Mouse (Mus musculus) heart, embryonic 14.5 days (tissue): ENCODE results near the gene Stard13. TPM values are rescaled to one million over a fixed set of nuclear protein-coding genes. Genes with fewer than 3 reads are reported as not detected.

ENCODE experiments used
- ATAC-seq: fragments of 200-750 bp; cut with Nextera tagmentation; 2 replicates; pipeline ENCODE4 v1.8.0; 2017; ENCODE audit warnings: low read depth, moderate TSS enrichment; ENCODE audit not compliant: insufficient number of reproducible peaks, insufficient read depth, low FRiP score
- H3K27ac ChIP-seq, 2 experiments: fragments of 200-500 bp in 1 of 2; fragments of 300-500 bp in 1 of 2; sonication (generic) in 1 of 2; replicated peaks in 1 of 2; 2 replicates each; pipeline ENCODE4 v1.5.1; 2012 to 2014; ENCODE audit warnings: low read depth in 2 of 2, low read length in 2 of 2, control low read depth in 1 of 2, mild to moderate bottlenecking in 1 of 2, mixed read lengths in 1 of 2; ENCODE audit not compliant: control insufficient read depth in 1 of 2, insufficient read depth in 1 of 2
- H3K27me3 ChIP-seq: fragments of 300-500 bp; sonication (generic); 2 replicates; pipeline ENCODE4 v1.6.1; 2014; ENCODE audit warnings: mild to moderate bottlenecking, low read length, control low read depth; ENCODE audit not compliant: control insufficient read depth, insufficient read depth
- H3K36me3 ChIP-seq: fragments of 300-500 bp; sonication (generic); 2 replicates; pipeline ENCODE4 v1.6.1; 2014; ENCODE audit warnings: mild to moderate bottlenecking, control low read depth, low read length, mixed read lengths; ENCODE audit not compliant: control insufficient read depth, insufficient read depth
- H3K4me1 ChIP-seq, 2 experiments: fragments of 200-500 bp in 1 of 2; fragments of 300-500 bp in 1 of 2; sonication (generic) in 1 of 2; 2 replicates each; pipeline ENCODE4 v1.6.1; 2012 to 2014; ENCODE audit warnings: low read length in 2 of 2, control low read depth in 1 of 2, mixed read lengths in 1 of 2; ENCODE audit not compliant: control insufficient read depth in 2 of 2, insufficient read depth in 2 of 2
- H3K4me2 ChIP-seq: fragments of 300-500 bp; sonication (generic); 2 replicates; pipeline ENCODE4 v1.6.1; 2014; ENCODE audit warnings: mild to moderate bottlenecking, low read length
- H3K4me3 ChIP-seq, 2 experiments: fragments of 200-500 bp in 1 of 2; fragments of 300-500 bp in 1 of 2; sonication (generic) in 1 of 2; 2 replicates each; pipeline ENCODE4 v1.5.1; 2012 to 2014; ENCODE audit warnings: low read length in 2 of 2, mild to moderate bottlenecking in 2 of 2, control low read depth in 1 of 2, low read depth in 1 of 2, moderate library complexity in 1 of 2; ENCODE audit not compliant: control insufficient read depth in 1 of 2, insufficient read depth in 1 of 2
- H3K9ac ChIP-seq: fragments of 300-500 bp; sonication (generic); 2 replicates; pipeline ENCODE4 v1.6.1; 2014; ENCODE audit warnings: mild to moderate bottlenecking, low read length
- H3K9me3 ChIP-seq: fragments of 300-500 bp; sonication (generic); 2 replicates; pipeline ENCODE4 v1.6.1; 2016; ENCODE audit warnings: low read length, control low read depth; ENCODE audit not compliant: control insufficient read depth
- WGBS: fragments of 180-500 bp; shearing (Covaris S2); extraction: QIAGEN DNeasy Blood & Tissue Kit; methylation state at CpG from one replicate; pipeline ENCODE4 v1.1.7; 2014; 5-methylcytosine and 5-hydroxymethylcytosine counted together
- polyA plus RNA-seq: library from polyadenylated mRNA; unstranded; fragments of >200 nt; fragmentation: Nextera tagmentation; extraction: Ambion mirVana; gene quantifications from 2 replicates; pipeline ENCODE4 v1.2.1, GENCODE M21; 2014

Gene Stard13
- polyA plus RNA-seq, 1 experiment from 2014 or later: 3.4 TPM

- Histone ChIP-seq H3K36me3 (peaks cover 15% of the 10 kb centered on the region; the same call in 1 of the 2 replicates), H3K27ac (peak overlapping the region; percentile 47 to 79), H3K4me3 (no peak overlapping the region), H3K9me3 (peaks cover 3% of the 10 kb centered on the region), H3K27me3 (no peaks in the 10 kb centered on the region), H3K4me1 (peaks cover 18 to 35% of the 10 kb centered on the region in 2 experiments), H3K9ac (peak overlapping the region; percentile 13; the same call in 1 of the 2 replicates), H3K4me2 (peak overlapping the region; percentile 49)
- no peak; the same call in 1 of the 2 replicates for ATAC-seq
- WGBS: 21% methylated on average over 12 of the region's 12 CpGs
Measured at GRCm38 (mm10) chr5:151056255-151056919, 177.2 kb downstream of the Stard13 start.

GRCm38 (mm10) chr5:151055426-151056090 is 178.1 kb downstream of the Stard13 start:
- ATAC-seq: no peak
- Histone ChIP-seq H3K4me1 (peaks cover 17 to 35% of the 10 kb centered on the region in 2 experiments), H3K36me3 (peaks cover 18% of the 10 kb centered on the region; the same call in 1 of the 2 replicates), H3K9ac (no peak overlapping the region), H3K27me3 (no peaks in the 10 kb centered on the region), H3K4me2 (no peak overlapping the region), H3K9me3 (peaks cover 3% of the 10 kb centered on the region), H3K4me3 (no peak overlapping the region), H3K27ac (peak overlapping the region in 1 of 2 experiments; percentile 79; a peak in 1 of 4 replicates)
- 93% methylated on average over 11 of the region's 11 CpGs for WGBS

- H3K27ac ChIP-seq: peak overlapping the region; percentile 11 to 24; a peak in 2 of 4 replicates
- H3K9ac ChIP-seq: no peak overlapping the region
- 70% methylated on average over 4 of the region's 4 CpGs for WGBS
- H3K4me1 ChIP-seq: peaks cover 19 to 34% of the 10 kb centered on the region in 2 experiments
- no peak for ATAC-seq
- H3K4me3 ChIP-seq: no peak overlapping the region
- H3K36me3 ChIP-seq: peaks cover 18% of the 10 kb centered on the region; the same call in 1 of the 2 replicates
- peaks cover 3% of the 10 kb centered on the region for H3K9me3 ChIP-seq
- no peak overlapping the region for H3K4me2 ChIP-seq
- H3K27me3 ChIP-seq: no peaks in the 10 kb centered on the region
Measured at GRCm38 (mm10) chr5:151054743-151055114, 178.9 kb downstream of the Stard13 start.

- no peak overlapping the region for H3K4me3 ChIP-seq
- H3K27ac ChIP-seq: peak overlapping the region; percentile 11 to 24; a peak in 3 of 4 replicates
- peaks cover 16% of the 10 kb centered on the region; the same call in 1 of the 2 replicates for H3K36me3 ChIP-seq
- no peaks in the 10 kb centered on the region for H3K27me3 ChIP-seq
- no peak overlapping the region for H3K9ac ChIP-seq
- H3K4me2 ChIP-seq: no peak overlapping the region
- H3K4me1 ChIP-seq: peaks cover 22 to 38% of the 10 kb centered on the region in 2 experiments
- ATAC-seq: no peak
- WGBS: 43% methylated on average over 7 of the region's 7 CpGs
- H3K9me3 ChIP-seq: peaks cover 3% of the 10 kb centered on the region
Measured at GRCm38 (mm10) chr5:151054100-151054742, 179.4 kb downstream of the Stard13 start.

GRCm38 (mm10) chr5:151053190-151053589 is 180.4 kb downstream of the Stard13 start:
- Histone ChIP-seq H3K4me2 (no peak overlapping the region), H3K4me1 (peaks cover 24 to 37% of the 10 kb centered on the region in 2 experiments), H3K4me3 (no peak overlapping the region)

GRCm38 (mm10) chr5:151052331-151052730 is 181.3 kb downstream of the Stard13 start:
- Histone ChIP-seq H3K9ac (no peak overlapping the region), H3K27ac (no peak overlapping the region), H3K27me3 (no peaks in the 10 kb centered on the region), H3K4me2 (no peak overlapping the region), H3K4me3 (no peak overlapping the region), H3K36me3 (peaks cover 10% of the 10 kb centered on the region; the same call in 1 of the 2 replicates), H3K9me3 (peaks cover 3% of the 10 kb centered on the region), H3K4me1 (peaks cover 25 to 33% of the 10 kb centered on the region in 2 experiments)
- WGBS: 95% methylated on average over 8 of the region's 8 CpGs
- no peak for ATAC-seq

More at GRCm38 (mm10) chr5:151053190-151053589, 180.4 kb downstream of the Stard13 start:
- Histone ChIP-seq H3K27me3 (no peaks in the 10 kb centered on the region), H3K27ac (0 out of 4 replicates have a peak overlapping the region, but pooled peaks of 1 of the 2 experiments have one; percentile 11), H3K36me3 (peaks cover 10% of the 10 kb centered on the region; the same call in 1 of the 2 replicates), H3K9ac (no peak overlapping the region), H3K9me3 (peaks cover 3% of the 10 kb centered on the region)
- ATAC-seq: no peak
- 62% methylated on average over 5 of the region's 5 CpGs for WGBS

GRCm38 (mm10) chr5:151047488-151047887 is 186.1 kb downstream of the Stard13 start:
- Histone ChIP-seq H3K27ac (peak overlapping the region; percentile 27 to 35; a peak in 1 of 4 replicates), H3K27me3 (no peaks in the 10 kb centered on the region), H3K36me3 (peaks cover 27% of the 10 kb centered on the region; the same call in 1 of the 2 replicates), H3K4me2 (no peak overlapping the region), H3K9me3 (peaks cover 3% of the 10 kb centered on the region), H3K9ac (no peak overlapping the region), H3K4me3 (no peak overlapping the region), H3K4me1 (peaks cover 10 to 12% of the 10 kb centered on the region in 2 experiments; a peak in 3 of 4 replicates)
- ATAC-seq: no peak
- WGBS: 75% methylated on average over 12 of the region's 12 CpGs
